Mouse (Mus musculus) left cerebral cortex, adult 9 months (tissue): Measurements from ENCODE around the gene Il4ra.

Experiments
- DNase-seq, 2 experiments: peaks; one replicate each; pipeline ENCODE4 v3.0.0; 2022; ENCODE audit warnings: low spot score in 2 of 2

Gene Il4ra

DNA sequence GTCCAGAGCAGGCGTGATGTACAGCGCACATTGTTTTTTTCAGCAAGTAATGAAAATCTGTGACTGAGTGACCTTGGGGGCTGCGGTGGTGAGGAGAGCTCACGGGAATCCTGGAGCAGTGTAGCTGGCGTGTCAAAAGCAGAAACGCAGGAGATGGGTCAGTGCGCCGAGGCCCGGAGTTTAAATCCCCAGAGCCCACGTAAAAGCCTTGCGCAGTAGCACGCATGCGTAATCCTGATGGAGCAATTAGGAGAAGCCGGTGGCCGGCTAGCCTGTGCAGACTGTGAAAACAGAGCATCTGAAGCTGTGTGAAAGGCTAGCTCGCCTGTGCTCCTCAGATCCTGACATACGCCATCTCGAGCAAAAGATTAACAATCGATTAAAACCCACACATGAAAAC lies 20.0 kb downstream of the Il4ra start:
- DNase-seq: no peak

DNA sequence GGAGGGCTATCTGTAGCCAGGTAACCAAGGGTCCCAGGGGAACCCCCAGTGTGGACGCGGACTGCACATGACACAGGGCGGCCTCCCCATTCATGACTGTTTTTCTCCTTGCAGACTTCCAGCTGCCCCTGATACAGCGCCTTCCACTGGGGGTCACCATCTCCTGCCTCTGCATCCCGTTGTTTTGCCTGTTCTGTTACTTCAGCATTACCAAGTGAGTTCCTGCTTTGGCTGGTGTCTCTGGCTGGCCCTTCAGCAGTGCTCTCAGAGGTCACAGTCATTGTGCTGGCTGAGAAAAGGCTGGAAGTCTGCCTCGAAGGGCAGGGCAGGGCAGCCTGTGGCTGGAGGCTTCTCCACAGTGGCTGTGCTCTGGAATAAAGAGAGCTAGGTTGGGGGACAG lies 20.8 kb downstream of the Il4ra start:
- no peak for DNase-seq

DNA sequence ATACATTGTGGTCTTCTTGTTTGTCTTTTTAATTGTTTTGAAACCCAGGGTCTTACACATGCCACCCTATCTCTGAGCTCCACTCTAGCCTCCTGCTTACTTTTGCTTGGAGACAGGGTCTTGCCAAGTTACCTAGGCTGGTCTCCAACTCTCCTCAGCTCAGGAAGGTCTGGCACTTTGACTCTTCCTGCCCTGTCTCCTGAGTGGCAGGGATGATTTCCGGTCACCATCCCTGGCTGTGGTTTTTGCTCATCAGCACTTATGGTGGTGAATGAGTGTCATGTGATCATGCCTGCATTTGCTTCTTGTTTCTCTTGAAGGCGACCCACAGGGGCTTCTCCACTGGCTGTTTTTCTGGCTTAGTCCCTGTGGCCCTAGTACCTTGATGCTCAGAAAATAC lies 21.9 kb downstream of the Il4ra start:
- DNase-seq: no peak

DNA sequence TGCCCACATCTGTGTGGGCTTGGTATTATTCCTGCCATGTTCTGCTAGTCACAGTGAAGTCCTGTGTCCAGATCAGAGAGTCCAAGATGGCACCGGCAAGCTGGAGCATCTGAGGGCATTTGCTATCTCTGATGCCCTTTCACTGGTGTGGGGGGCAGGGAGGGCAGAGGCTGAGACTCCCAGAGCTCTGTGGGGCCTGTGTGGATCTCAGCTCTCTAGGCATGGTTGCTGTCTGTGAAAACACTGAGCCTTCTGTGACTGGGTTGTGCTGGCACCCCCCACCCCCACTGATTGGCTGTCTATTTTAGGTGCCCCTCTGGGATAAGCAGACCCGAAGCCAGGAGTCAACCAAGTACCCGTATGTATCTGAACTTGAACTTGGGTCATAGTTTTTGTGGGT lies 22.9 kb downstream of the Il4ra start:
- DNase-seq: no peak

DNA sequence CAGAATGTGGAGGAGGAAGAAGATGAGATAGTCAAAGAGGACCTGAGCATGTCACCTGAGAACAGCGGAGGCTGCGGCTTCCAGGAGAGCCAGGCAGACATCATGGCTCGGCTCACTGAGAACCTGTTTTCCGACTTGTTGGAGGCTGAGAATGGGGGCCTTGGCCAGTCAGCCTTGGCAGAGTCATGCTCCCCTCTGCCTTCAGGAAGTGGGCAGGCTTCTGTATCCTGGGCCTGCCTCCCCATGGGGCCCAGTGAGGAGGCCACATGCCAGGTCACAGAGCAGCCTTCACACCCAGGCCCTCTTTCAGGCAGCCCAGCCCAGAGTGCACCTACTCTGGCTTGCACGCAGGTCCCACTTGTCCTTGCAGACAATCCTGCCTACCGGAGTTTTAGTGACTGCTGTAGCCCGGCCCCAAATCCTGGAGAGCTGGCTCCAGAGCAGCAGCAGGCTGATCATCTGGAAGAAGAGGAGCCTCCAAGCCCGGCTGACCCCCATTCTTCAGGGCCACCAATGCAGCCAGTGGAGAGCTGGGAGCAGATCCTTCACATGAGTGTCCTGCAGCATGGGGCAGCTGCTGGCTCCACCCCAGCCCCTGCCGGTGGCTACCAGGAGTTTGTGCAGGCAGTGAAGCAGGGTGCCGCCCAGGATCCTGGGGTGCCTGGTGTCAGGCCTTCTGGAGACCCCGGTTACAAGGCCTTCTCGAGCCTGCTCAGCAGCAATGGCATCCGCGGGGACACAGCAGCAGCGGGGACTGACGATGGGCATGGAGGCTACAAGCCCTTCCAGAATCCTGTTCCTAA lies 24.0 kb downstream of the Il4ra start:
- no peak for DNase-seq

DNA sequence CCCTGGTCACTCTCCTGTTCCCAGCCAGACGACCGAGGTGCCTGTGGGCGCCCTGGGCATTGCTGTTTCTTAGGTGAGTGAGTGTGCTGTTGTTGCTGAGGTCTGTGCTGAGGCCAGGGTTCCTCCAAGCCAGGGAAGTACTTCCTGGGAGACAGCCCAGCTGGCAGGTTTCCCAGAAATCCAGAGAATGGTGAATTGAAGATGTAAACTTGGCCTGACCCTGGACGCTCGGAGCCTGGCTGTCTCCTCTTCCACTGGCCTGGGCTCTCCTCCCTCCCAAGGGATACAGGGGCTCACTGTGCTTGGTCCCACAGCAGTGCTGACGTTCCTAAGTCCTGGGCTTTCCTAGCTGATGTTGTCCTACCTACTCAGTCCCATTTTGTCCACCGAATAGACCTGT lies 25.1 kb downstream of the Il4ra start:
- DNase-seq: no peak

DNA sequence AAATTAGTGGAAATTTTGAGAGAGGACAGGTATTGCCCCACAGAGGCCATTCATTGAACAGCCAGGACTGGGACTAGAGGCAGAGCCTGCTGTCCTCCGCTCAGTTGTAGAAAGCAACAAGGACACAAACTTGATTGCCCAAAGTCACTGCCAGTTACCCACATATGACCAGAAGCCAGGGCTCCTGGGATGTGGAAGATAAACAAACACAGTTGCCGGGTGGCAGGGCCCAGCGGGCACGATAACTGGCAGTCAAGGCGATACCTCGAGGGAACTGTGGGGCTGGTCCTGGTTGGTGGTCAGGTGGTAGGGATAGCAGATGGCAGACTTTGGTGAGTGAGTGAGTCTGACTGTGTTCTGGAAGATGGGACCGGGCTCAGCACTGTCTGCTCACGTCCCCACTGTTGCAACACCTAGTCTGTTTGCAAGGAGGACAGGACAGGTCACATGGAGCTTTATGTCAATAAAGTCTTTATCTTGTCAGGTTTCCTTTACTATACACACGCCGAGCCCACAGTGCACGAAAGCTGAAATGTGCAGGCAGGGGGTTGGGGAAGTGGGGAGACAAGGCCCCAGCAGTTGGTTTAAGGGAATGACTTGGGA lies 25.7 kb downstream of the Il4ra start:
- DNase-seq: no peak

DNA sequence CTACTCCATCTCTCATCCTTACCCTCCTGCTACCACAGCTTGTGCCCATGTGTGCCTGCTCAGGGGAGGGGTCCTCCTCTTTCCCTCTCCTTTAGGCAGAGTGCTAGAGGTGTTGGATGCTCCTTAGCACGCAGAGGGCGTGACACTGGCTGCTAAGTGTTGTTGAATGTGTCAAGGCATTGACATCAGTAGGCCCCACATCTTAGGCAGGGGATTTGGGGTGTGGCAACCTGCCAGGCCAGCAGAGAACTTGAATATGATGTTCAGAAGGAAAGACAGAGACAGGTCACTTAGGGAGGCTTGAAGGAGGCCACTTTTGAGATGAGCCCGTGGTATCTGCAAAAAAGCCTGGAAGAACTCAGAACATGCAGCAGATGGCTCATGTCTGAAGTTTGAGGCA lies 26.2 kb downstream of the Il4ra start:
- DNase-seq: no peak

DNA sequence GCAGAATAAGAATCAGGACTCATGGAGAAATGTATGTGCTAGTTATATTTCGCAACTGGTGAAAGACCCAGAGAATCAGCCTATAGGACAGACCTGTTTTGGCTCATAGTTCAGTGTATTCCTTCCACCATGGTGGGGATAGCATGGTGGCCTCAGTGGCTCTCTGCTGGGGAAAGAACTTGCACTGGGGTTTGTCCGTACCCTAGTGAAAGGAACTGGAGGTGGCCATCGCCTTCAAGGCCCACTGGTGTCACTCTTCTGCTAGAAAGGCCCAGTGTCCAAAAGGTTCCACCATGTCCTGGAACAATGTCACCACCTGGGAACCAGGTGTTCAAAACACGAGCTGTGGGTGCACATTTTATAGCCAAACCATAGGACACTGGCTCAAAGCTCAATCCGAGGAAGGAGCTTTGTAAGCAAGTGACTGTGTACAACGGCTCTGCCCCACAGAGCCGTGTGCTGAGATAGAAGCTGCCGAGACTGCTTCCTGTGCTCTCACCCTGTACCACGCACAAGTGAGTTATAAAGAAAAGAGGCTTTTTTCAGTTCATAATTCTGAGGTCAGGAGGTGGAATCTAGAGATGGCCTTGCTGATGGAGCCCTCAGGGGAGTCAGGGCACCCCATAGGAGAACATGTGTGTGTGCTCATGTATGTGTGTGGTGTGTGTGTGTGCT lies 27.8 kb downstream of the Il4ra start:
- no peak for DNase-seq

DNA sequence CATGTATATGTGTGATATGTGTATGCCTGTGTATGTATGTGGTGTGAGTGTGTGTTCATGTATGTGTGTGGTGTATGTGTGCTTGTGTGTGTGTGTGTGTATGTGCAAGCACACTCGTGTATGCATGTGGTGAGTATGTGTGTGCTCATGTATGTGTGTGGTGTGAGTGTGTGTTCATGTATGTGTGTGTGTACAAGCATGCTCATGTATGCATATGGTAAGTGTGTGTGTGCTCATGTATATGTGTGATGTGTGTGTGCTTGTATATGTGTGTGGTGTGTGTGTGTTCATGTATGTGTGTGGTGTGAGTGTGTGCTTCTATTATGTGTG lies 28.3 kb downstream of the Il4ra start:
- DNase-seq: no peak

DNA sequence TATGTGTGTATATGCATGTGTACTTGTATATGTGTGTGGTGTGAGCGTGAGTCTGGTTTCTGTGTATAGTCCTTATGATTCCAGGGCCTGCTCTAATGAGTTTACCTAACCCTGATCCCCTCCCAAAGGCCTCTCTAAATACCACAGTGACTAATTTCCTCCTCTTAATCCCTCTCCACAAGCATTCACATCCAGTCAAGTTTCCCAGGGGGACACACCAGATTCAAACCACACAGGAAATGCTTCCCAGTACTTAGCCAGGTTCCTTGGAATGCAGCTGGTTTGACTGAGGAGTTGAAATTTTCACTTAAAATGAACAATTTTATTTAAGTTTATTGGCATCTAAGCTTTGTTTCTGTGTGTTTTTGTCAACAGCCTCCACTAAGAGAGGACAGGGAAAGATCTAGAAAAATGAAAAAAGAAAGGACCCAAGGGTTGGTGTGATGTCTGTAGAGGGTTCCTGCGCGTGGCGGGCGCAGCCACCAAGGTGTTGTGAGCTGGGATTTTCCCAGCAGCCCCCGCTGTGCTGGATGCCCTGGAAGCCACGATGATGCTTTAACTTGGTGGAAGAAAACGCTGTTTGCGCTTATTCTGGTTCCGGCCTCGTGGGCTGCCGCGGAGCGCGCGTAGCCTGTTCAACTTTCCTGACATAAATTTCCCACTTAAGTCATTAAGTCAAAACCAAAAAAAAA lies 28.9 kb downstream of the Il4ra start:
- peak in 1 of 2 experiments; percentile 26 for DNase-seq

DNA sequence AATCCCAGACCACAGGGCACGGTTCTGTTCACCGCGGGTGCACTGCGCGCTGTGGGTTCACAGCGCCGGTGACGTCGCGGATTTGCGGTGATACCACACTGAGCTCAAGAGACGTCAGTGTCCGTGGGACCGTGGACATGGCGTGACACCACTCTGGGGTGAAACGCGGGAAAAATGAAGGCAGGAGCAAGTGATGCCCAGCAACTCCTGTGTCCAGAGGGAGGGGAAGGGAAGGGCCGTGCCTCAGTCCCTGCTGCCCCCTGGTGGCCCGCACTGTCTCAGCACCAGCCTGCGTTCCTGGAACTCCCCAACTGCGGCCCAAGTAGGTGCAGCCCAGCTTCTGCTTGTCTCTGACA lies 29.4 kb downstream of the Il4ra start:
- peak; percentile 42 to 92 for DNase-seq

DNA sequence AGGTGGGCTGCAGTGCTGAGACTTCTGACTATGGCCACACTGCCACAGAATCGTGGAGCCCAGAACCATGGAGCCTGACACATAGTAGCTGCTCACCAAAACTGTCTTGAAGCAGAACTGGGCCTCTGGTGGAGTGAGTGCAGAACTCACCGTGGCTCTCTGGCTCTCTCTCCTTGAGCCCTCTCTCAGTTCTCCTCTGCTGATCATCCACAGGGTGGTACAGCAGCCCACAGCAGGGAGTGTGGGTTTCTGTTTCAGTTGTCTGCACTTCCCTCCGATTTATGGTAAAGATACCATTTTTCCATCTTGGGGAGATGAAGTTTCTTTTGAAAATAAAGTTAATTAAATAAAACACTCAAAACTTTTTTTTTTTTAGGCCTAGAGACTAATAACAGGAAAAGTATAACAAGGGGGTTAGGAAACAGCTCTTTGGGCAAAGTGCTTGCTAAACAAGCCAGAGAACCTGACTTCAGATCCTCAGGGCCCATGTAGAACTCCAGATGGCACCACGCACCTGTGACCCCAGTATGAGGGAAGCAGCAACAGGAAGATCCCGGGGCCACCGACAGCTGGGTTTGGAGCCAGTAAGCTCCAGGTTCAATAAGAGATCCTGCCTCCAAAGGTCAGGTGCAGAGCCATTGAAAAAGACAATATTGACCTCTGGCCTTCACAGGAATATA lies 31.5 kb downstream of the Il4ra start:
- no peak for DNase-seq

DNA sequence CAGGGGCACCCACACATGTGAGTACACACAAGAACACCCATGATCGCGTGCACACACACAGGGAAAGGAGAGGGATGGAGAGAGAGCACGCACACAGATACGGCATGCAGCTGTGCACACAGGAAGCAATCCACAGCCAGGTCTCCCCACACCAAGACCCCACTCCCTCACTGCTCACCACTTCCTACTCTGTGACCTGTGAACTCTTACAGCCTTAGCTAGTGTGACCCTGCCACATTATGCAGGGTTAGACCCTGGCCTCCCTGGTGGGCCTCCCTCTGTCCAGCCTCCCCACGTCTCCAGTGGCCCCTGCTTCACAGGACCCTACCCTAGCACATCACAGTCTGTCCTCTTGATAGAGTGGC lies 32.1 kb downstream of the Il4ra start:
- DNase-seq: no peak

DNA sequence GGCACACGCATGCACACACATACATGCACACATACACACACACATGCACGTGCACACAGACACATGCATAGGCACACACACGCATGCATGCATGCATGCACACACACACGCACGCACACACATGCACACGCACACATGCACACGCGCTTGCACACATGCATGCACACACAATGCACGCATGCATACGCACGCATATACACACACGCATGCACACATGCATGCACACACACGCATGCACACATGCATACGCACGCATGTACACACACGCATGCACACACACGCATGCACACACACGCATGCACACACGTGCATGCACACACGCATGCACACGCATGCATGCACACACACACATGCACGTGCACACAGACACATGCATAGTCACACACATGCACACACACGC lies 34.4 kb downstream of the Il4ra start:
- no peak for DNase-seq

DNA sequence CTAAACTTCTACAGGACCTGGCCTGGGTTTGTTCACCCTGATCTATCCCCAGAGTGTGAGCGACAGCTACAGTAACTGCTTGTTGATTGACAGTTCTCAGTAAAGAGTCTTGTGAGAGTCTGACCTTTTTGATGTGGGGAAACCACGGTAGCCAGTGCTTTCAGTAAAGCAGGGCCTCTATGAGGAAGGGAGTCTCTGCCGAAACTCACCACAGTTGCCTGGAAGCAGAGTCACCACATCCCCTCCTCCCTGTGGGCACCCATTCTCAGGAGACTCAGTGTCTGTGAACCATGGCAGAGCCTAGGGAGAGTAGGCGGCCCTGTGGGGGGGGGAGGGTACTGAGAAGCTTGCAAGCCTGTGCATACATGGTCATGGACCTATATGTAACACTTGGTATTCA lies 36.8 kb downstream of the Il4ra start:
- DNase-seq: no peak

DNA sequence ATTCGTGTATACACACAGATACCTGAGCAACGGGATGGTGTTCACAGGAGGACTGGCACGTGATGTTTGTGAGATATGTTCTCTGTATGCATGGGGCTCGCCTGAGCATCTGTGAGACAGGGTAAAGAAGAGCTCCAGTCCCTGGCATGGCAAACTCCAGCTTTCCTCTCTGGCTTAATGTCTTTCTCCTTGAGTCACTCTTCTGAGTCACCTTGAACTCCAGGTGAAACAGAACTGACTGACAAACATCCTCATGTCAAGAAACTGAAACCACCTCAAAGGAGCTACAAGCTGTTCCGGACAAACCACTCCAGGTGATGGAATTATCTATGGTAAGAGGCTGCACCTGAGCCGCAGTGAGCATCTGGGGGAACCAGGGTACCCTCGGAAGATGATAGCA lies 38.0 kb downstream of the Il4ra start:
- no peak for DNase-seq

DNA sequence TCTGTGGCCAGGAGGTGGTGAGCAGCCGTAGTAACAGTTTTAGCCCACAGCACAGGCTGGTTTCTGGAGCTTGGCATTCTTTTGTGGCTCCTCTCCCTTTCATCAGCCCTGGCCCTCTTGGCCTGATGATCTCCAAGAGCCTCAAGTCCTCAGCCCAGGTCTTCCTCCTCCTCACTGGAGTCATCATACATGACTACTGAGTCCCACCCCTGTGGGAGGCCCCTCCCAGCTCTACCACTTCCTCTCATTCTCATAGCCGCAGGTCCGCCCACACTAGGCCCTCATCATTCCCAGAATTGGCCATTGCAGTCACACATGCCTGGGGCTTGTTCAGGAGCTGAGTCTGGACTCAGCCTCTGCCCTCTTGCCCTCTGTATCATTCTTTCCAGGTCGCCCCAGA lies 41.9 kb downstream of the Il4ra start:
- DNase-seq: no peak

DNA sequence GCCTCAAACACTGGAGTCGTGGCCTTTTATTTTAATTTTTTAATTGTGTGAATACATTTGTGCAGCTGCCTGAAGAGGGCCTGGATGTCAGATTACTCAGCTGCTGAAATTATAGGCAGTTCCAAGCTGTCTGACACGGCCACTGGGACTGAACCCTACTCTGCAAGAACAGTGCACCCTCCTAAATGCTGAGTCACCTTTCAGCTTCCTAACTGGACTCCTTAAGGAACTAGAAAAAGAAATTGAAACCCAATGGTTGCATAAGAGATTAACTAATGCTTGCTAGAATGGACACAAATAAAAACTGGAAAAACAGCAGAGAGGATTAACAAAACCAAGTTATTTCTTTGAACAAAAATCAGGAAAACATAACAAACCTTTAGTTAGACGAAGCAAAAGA lies 44.5 kb downstream of the Il4ra start:
- DNase-seq: no peak

DNA sequence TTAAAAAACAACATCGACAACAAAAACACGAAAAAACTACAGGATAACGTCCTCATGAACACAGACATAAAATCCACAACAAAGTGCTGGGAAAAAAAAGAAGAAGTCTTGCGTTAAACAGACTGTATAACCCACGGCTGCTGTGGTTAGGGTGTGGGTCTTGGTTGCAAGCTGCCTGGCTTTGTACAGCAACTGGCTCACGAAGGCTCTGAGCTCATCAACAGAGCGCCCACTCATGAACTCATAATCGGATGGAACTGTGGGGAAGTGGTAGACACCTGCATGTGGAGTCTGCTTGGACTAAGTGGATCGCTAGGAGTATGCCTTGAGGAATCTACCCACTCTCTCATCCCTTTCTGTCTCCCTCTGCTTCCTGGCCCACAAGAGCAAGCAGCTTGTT lies 45.2 kb downstream of the Il4ra start:
- no peak for DNase-seq

DNA sequence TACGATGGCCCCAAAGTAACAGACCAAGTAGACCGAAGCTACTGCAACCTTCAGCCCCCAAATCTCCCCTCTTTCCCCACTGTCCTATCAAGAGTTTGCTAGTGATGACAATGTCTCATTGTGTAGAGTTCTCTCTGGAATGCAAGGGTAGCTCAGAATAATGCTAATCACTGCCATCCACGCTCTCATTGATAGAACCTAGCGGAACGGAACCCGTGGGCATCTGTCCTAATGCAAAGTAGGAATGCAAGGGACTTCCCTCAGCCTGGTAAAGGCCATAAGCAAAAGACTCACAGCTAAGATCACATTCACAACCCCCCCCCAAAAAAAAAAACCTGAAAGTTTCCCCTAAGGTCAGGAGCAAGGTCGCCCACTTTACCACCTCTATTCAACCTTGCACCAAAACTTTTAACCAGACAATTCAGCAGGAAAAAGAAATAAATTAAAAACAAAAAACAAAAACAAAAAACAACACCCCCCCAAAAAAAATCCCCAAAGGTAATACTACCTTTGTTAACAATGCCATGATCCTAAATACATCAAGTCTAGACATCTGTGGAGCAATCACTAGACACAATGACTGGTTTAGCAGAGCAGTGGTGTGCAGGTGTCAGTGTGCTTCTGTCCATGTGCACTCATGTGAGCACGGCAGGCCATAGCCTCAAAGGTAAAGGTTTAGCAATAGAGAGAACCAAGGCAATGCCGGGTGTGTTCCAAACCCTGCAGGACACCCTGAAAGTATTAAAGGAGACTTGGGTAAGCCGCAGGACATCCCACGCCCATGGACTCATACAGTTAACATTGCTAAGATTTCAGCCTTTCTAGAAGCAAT lies 45.8 kb downstream of the Il4ra start:
- no peak for DNase-seq
